Mouse (Mus musculus) intestine, embryonic 16.5 days (tissue): ENCODE measurements at regions not wholly inside any gene's neighbourhood (a gene's known extent, or its start where the extent isn't known, plus 50 kb on each side); places are given as distances from the start of the nearest gene placed in this dataset.

Experiments used
- ATAC-seq: fragments of 200-750 bp; cut with Nextera tagmentation; 2 replicates; pipeline ENCODE4 v1.8.0; 2017; ENCODE audit warnings: moderate TSS enrichment, moderate library complexity
- H3K27ac ChIP-seq: fragments of 300-500 bp; sonication (generic); 2 replicates; pipeline ENCODE4 v1.5.1; 2014; ENCODE audit warnings: mild to moderate bottlenecking, low read length
- H3K27me3 ChIP-seq: fragments of 300-500 bp; sonication (generic); replicated peaks from 2 replicates; pipeline ENCODE4 v1.6.1; 2014; ENCODE audit warnings: low read length, control low read depth, mixed read lengths; ENCODE audit not compliant: control insufficient read depth, insufficient read depth
- H3K36me3 ChIP-seq: fragments of 300-500 bp; sonication (generic); 2 replicates; pipeline ENCODE4 v1.6.1; 2014; ENCODE audit warnings: low read length, control low read depth; ENCODE audit not compliant: control insufficient read depth, insufficient read depth
- H3K4me1 ChIP-seq: fragments of 300-500 bp; sonication (generic); 2 replicates; pipeline ENCODE4 v1.6.1; 2014; ENCODE audit warnings: low read length, control low read depth, mixed read lengths; ENCODE audit not compliant: control insufficient read depth, insufficient read depth
- H3K4me2 ChIP-seq: fragments of 300-500 bp; sonication (generic); 2 replicates; pipeline ENCODE4 v1.6.1; 2014; ENCODE audit warnings: low read depth, low read length, control low read depth
- H3K4me3 ChIP-seq: fragments of 300-500 bp; sonication (generic); 2 replicates; pipeline ENCODE4 v1.5.1; 2014; ENCODE audit warnings: mild to moderate bottlenecking, low read length
- H3K9ac ChIP-seq: fragments of 300-500 bp; sonication (generic); 2 replicates; pipeline ENCODE4 v1.6.1; 2014; ENCODE audit warnings: low read depth, low read length
- H3K9me3 ChIP-seq: fragments of 300-500 bp; sonication (generic); 2 replicates; pipeline ENCODE4 v1.6.1; 2016; ENCODE audit warnings: low read length, control low read depth; ENCODE audit not compliant: control insufficient read depth
- WGBS: fragments of 180-500 bp; shearing (Covaris S2); extraction: QIAGEN DNeasy Blood & Tissue Kit; methylation state at CpG from one replicate; pipeline ENCODE4 v1.1.7; 2014; 5-methylcytosine and 5-hydroxymethylcytosine counted together

- WGBS, result 93% methylated on average over 22 of the region's 22 CpGs
- Histone ChIP-seq H3K9me3 (peaks cover 6% of the 10 kb centered on the region; the same call in 1 of the 2 replicates), H3K27ac (no peak overlapping the region), H3K4me2 (no peak overlapping the region), H3K27me3 (no peaks in the 10 kb centered on the region), H3K9ac (no peak overlapping the region), H3K4me3 (no peak overlapping the region), H3K36me3 (no peaks in the 10 kb centered on the region), H3K4me1 (no peaks in the 10 kb centered on the region)
- no peak for ATAC-seq
Measured at GRCm38 (mm10) chr10:61001745-61002160, 87.4 kb upstream of the Pcbd1 start.

GRCm38 (mm10) chr10:60997393-60997792 lies 91.7 kb upstream of the Pcbd1 start:
- peaks cover 6% of the 10 kb centered on the region; the same call in 1 of the 2 replicates for H3K9me3 ChIP-seq
- H3K4me1 ChIP-seq, result no peaks in the 10 kb centered on the region
- ATAC-seq, result no peak
- WGBS, result 68% methylated on average over 9 of the region's 9 CpGs
- H3K4me3 ChIP-seq, result no peak overlapping the region
- no peaks in the 10 kb centered on the region for H3K27me3 ChIP-seq
- no peaks in the 10 kb centered on the region for H3K36me3 ChIP-seq
- H3K9ac ChIP-seq, result no peak overlapping the region
- H3K27ac ChIP-seq, result no peak overlapping the region
- no peak overlapping the region for H3K4me2 ChIP-seq

- H3K27ac ChIP-seq, result no peak overlapping the region
- no peaks in the 10 kb centered on the region for H3K27me3 ChIP-seq
- ATAC-seq, result no peak
- no peaks in the 10 kb centered on the region for H3K36me3 ChIP-seq
- 82% methylated on average over 9 of the region's 9 CpGs for WGBS
- H3K9me3 ChIP-seq, result peaks cover under 1% of the 10 kb centered on the region; the same call in 1 of the 2 replicates
- H3K4me3 ChIP-seq, result no peak overlapping the region
- H3K4me2 ChIP-seq, result no peak overlapping the region
- H3K4me1 ChIP-seq, result no peaks in the 10 kb centered on the region
- no peak overlapping the region for H3K9ac ChIP-seq
Measured at GRCm38 (mm10) chr10:60995908-60996640, 93.1 kb upstream of the Pcbd1 start.

GRCm38 (mm10) chr10:60985109-60985576 lies 104.0 kb upstream of the Pcbd1 start:
- no peaks in the 10 kb centered on the region for H3K36me3 ChIP-seq
- ATAC-seq, result no peak
- H3K9ac ChIP-seq, result no peak overlapping the region
- H3K27ac ChIP-seq, result no peak overlapping the region
- no peaks in the 10 kb centered on the region for H3K4me1 ChIP-seq
- no peaks in the 10 kb centered on the region for H3K9me3 ChIP-seq
- WGBS, result 11% methylated on average over 10 of the region's 10 CpGs
- H3K27me3 ChIP-seq, result no peaks in the 10 kb centered on the region
- no peak overlapping the region for H3K4me2 ChIP-seq
- H3K4me3 ChIP-seq, result no peak overlapping the region

- ATAC-seq, result no peak
- Histone ChIP-seq H3K4me1 (no peaks in the 10 kb centered on the region), H3K27ac (no peak overlapping the region), H3K27me3 (no peaks in the 10 kb centered on the region), H3K9me3 (no peaks in the 10 kb centered on the region), H3K36me3 (no peaks in the 10 kb centered on the region), H3K4me3 (no peak overlapping the region), H3K9ac (no peak overlapping the region), H3K4me2 (no peak overlapping the region)
- WGBS, result 40% methylated on average over 6 of the region's 6 CpGs
Measured at GRCm38 (mm10) chr10:60981770-60982169, 107.4 kb upstream of the Pcbd1 start.

- H3K27me3 ChIP-seq, result no peaks in the 10 kb centered on the region
- WGBS, result 43% methylated on average over 2 of the region's 2 CpGs
Measured at GRCm38 (mm10) chr10:60973615-60974014, 115.5 kb upstream of the Pcbd1 start.

GRCm38 (mm10) chr10:60964843-60965242 lies 124.3 kb upstream of the Pcbd1 start:
- no peak overlapping the region for H3K9ac ChIP-seq
- H3K9me3 ChIP-seq, result no peaks in the 10 kb centered on the region
- no peak overlapping the region for H3K4me3 ChIP-seq
- no peak overlapping the region for H3K27ac ChIP-seq
- ATAC-seq, result no peak
- no peaks in the 10 kb centered on the region for H3K4me1 ChIP-seq
- H3K27me3 ChIP-seq, result no peaks in the 10 kb centered on the region
- H3K36me3 ChIP-seq, result no peaks in the 10 kb centered on the region
- no peak overlapping the region for H3K4me2 ChIP-seq
- WGBS, result 81% methylated on average over 10 of the region's 10 CpGs

More at GRCm38 (mm10) chr10:60973615-60974014, 115.5 kb upstream of the Pcbd1 start:
- H3K4me2 ChIP-seq, result no peak overlapping the region
- H3K9ac ChIP-seq, result no peak overlapping the region
- no peak overlapping the region for H3K4me3 ChIP-seq
- no peak overlapping the region for H3K27ac ChIP-seq
- H3K36me3 ChIP-seq, result no peaks in the 10 kb centered on the region
- ATAC-seq, result no peak
- no peaks in the 10 kb centered on the region for H3K4me1 ChIP-seq
- H3K9me3 ChIP-seq, result peaks cover 4% of the 10 kb centered on the region; the same call in 1 of the 2 replicates

- Histone ChIP-seq H3K4me2 (peak overlapping the region; percentile 30; the same call in 1 of the 2 replicates), H3K36me3 (no peaks in the 10 kb centered on the region), H3K9ac (0 out of 2 replicates have a peak overlapping the region, but pooled peaks have one; percentile 10), H3K9me3 (no peaks in the 10 kb centered on the region), H3K4me3 (no peak overlapping the region), H3K27me3 (no peaks in the 10 kb centered on the region), H3K4me1 (no peaks in the 10 kb centered on the region), H3K27ac (no peak overlapping the region)
- no peak for ATAC-seq
- 28% methylated on average over 17 of the region's 17 CpGs for WGBS
Measured at GRCm38 (mm10) chr10:60957820-60958233, 126.4 kb upstream of the Unc5b start.

GRCm38 (mm10) chr10:60955467-60955866 lies 124.1 kb upstream of the Unc5b start:
- WGBS, result 42% methylated on average over 9 of the region's 9 CpGs
- ATAC-seq, result no peak
- H3K4me3 ChIP-seq, result no peak overlapping the region
- no peak overlapping the region for H3K27ac ChIP-seq
- no peaks in the 10 kb centered on the region for H3K4me1 ChIP-seq
- no peaks in the 10 kb centered on the region for H3K9me3 ChIP-seq
- no peaks in the 10 kb centered on the region for H3K36me3 ChIP-seq
- no peak overlapping the region for H3K9ac ChIP-seq
- no peak overlapping the region for H3K4me2 ChIP-seq
- no peaks in the 10 kb centered on the region for H3K27me3 ChIP-seq
